Mouse (Mus musculus): ENCODE measurements around the gene Upb1. TPM values are rescaled to one million over a fixed set of nuclear protein-coding genes. Genes with fewer than 3 reads are reported as not detected.

The Upb1 gene
- total and polyA plus RNA-seq, 2 experiments from 2014 or later, result 0.26 to 1.4 TPM

- 86% methylated on average over 10 of the region's 10 CpGs for WGBS
- Histone ChIP-seq H3K27ac (no peak overlapping the region), H3K9me3 (ENCODE audit: low read length) (no peaks in the 10 kb centered on the region), H3K9ac (replicated peaks; ENCODE audit: low read length) (no peak overlapping the region), H3K4me2 (ENCODE audit: low read depth, low read length) (no peak overlapping the region), H3K4me1 (ENCODE audit: insufficient read depth, low read length) (no peaks in the 10 kb centered on the region), H3K27me3 (ENCODE audit: insufficient read depth, low read length) (no peaks in the 10 kb centered on the region), H3K4me3 (ENCODE audit: low read length) (no peak overlapping the region), H3K36me3 (ENCODE audit: insufficient read depth, low read length) (no peaks in the 10 kb centered on the region)
- DNase-seq (ENCODE audit: low spot score), result no peak
- no peak for ATAC-seq
- no peak for TF ChIP-seq CTCF (IDR thresholded peaks at IDR 0.05; ENCODE audit: low read depth)
These were observed 23.6 kb downstream of the Upb1 start for GRCm38 (mm10) chr10:75424498-75424901.

DNA sequence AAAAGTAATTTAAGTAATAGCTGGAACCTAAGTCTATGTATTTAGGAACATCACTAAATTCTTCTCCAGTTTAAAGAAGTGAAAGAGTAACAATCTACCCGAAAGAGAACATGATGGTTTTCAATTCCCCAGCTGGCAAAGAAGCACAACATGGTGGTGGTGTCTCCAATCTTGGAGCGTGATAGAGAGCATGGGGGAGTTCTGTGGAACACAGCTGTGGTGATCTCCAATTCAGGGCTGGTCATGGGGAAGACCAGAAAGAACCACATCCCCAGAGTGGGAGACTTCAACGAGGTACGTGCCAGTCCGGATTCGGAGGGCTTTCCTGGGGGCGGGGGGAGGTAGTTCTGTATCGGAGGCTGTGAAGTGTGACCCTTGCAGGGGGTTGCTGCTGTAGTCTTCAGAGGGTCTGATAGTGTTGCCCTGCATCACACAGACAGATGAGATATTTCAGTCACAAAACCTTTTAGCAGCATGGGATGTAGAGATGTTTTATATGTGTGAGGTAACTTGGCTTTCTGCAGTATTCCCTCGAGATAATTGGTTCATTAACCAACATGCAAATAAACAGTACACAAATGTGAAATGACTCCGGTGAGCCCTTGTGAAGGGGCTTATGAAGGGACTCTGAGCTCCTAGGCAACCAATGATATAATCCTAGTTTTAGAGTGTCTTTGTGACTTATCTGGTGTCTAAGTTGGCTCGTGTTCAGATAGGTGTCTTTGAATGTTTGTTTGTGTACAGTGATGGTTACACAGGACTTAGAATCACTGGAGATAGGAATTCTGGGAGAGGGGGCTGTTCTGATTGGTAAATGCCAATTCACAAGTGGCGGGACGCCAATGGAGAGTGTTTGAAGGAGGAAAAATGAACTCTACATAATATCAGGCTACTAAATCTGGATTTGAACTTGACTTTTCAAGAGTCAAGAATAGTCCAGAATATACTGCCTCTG is 27.4 kb downstream of the Upb1 start:
- no peak overlapping the region for H3K9ac ChIP-seq (replicated peaks; ENCODE audit: low read length)
- ATAC-seq (no peak), DNase-seq (ENCODE audit: low spot score) (no peak)
- 77% methylated on average over 13 of the region's 13 CpGs for WGBS
- H3K4me3 ChIP-seq (ENCODE audit: low read length), result no peak overlapping the region
- H3K27me3 ChIP-seq (ENCODE audit: insufficient read depth, low read length), result no peaks in the 10 kb centered on the region
- TF ChIP-seq CTCF (IDR thresholded peaks at IDR 0.05; ENCODE audit: low read depth), result no peak
- 0 out of 2 replicates have a peak, but pooled peaks cover 3% of the 10 kb centered on the region for H3K9me3 ChIP-seq (ENCODE audit: low read length)
- H3K4me1 ChIP-seq (ENCODE audit: insufficient read depth, low read length), result no peaks in the 10 kb centered on the region
- H3K27ac ChIP-seq, result no peak overlapping the region
- no peak overlapping the region for H3K4me2 ChIP-seq (ENCODE audit: low read depth, low read length)
- no peaks in the 10 kb centered on the region for H3K36me3 ChIP-seq (ENCODE audit: insufficient read depth, low read length)

GRCm38 (mm10) chr10:75429004-75429380 is 28.1 kb downstream of the Upb1 start:
- 0 out of 2 replicates have a peak, but pooled peaks cover 3% of the 10 kb centered on the region for H3K9me3 ChIP-seq (ENCODE audit: low read length)
- no peak overlapping the region for H3K4me3 ChIP-seq (ENCODE audit: low read length)
- no peak for TF ChIP-seq CTCF (IDR thresholded peaks at IDR 0.05; ENCODE audit: low read depth)
- H3K36me3 ChIP-seq (ENCODE audit: insufficient read depth, low read length), result no peaks in the 10 kb centered on the region
- H3K4me1 ChIP-seq (ENCODE audit: insufficient read depth, low read length), result no peaks in the 10 kb centered on the region
- 92% methylated on average over 6 of the region's 6 CpGs for WGBS
- H3K27me3 ChIP-seq (ENCODE audit: insufficient read depth, low read length), result no peaks in the 10 kb centered on the region
- no peak overlapping the region for H3K27ac ChIP-seq
- no peak overlapping the region for H3K9ac ChIP-seq (replicated peaks; ENCODE audit: low read length)
- DNase-seq (ENCODE audit: low spot score), result no peak
- H3K4me2 ChIP-seq (ENCODE audit: low read depth, low read length), result no peak overlapping the region
- ATAC-seq, result no peak

GRCm38 (mm10) chr10:75429522-75430146 is 28.7 kb downstream of the Upb1 start:
- H3K36me3 ChIP-seq (ENCODE audit: insufficient read depth, low read length), result no peaks in the 10 kb centered on the region
- H3K4me2 ChIP-seq (ENCODE audit: low read depth, low read length), result no peak overlapping the region
- no peaks in the 10 kb centered on the region for H3K4me1 ChIP-seq (ENCODE audit: insufficient read depth, low read length)
- 82% methylated on average over 7 of the region's 7 CpGs for WGBS
- DNase-seq (ENCODE audit: low spot score) (no peak), ATAC-seq (no peak)
- no peak for TF ChIP-seq CTCF (IDR thresholded peaks at IDR 0.05; ENCODE audit: low read depth)
- H3K9me3 ChIP-seq (ENCODE audit: low read length), result 0 out of 2 replicates have a peak, but pooled peaks cover 3% of the 10 kb centered on the region
- no peak overlapping the region for H3K9ac ChIP-seq (replicated peaks; ENCODE audit: low read length)
- no peak overlapping the region for H3K27ac ChIP-seq
- H3K27me3 ChIP-seq (ENCODE audit: insufficient read depth, low read length), result no peaks in the 10 kb centered on the region
- H3K4me3 ChIP-seq (ENCODE audit: low read length), result no peak overlapping the region

DNA sequence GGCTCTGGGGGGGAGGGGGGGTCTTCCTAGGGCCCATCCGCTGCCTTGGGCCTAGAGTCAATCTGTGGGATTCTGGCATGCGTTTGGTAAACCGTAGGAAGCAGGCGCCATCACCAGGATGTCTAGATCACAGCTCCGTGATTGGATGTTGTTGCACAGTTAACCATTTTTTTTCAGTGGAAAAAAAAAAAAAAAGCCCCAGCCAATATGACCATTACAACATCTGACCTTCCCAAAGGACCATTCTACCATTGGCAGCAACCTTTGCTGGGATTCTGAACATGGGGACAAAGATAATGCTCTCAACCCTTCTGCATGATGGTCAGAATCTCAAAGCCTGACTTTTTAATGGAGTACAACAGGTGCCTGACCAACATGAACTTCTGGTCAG is 29.2 kb downstream of the Upb1 start:
- no peak for DNase-seq (ENCODE audit: low spot score)
- Histone ChIP-seq H3K27ac (no peak overlapping the region), H3K4me3 (ENCODE audit: low read length) (no peak overlapping the region), H3K9me3 (ENCODE audit: low read length) (0 out of 2 replicates have a peak, but pooled peaks cover 3% of the 10 kb centered on the region), H3K36me3 (ENCODE audit: insufficient read depth, low read length) (no peaks in the 10 kb centered on the region), H3K4me1 (ENCODE audit: insufficient read depth, low read length) (no peaks in the 10 kb centered on the region), H3K4me2 (ENCODE audit: low read depth, low read length) (no peak overlapping the region), H3K27me3 (ENCODE audit: insufficient read depth, low read length) (no peaks in the 10 kb centered on the region), H3K9ac (replicated peaks; ENCODE audit: low read length) (no peak overlapping the region)
- TF ChIP-seq CTCF (IDR thresholded peaks at IDR 0.05; ENCODE audit: low read depth), result no peak
- WGBS, result 88% methylated on average over 5 of the region's 5 CpGs
- ATAC-seq, result no peak

DNA sequence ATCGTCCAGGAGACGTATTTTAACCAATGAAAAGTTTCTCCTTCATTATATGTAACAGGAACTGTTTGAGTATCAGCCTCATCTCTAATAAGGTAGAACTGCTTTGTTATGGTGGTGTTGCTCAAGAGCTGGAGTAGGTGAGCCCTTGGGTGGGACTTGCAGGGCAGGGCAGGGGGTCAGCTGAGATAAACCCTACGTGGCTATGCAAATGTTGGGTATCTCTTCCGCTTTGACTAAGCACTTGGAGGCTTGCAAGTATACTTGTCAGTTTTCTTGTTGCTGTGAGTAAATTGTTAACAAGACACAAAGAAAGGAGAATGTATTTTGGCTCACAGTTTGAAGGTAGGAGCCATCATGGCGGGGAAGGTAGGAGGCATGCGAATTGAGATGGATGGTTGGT is 29.7 kb downstream of the Upb1 start:
- no peak overlapping the region for H3K9ac ChIP-seq (replicated peaks; ENCODE audit: low read length)
- no peak overlapping the region for H3K4me3 ChIP-seq (ENCODE audit: low read length)
- DNase-seq (ENCODE audit: low spot score) (no peak), ATAC-seq (no peak)
- no peaks in the 10 kb centered on the region for H3K27me3 ChIP-seq (ENCODE audit: insufficient read depth, low read length)
- 0 out of 2 replicates have a peak, but pooled peaks cover 3% of the 10 kb centered on the region for H3K9me3 ChIP-seq (ENCODE audit: low read length)
- H3K27ac ChIP-seq, result no peak overlapping the region
- no peaks in the 10 kb centered on the region for H3K36me3 ChIP-seq (ENCODE audit: insufficient read depth, low read length)
- 94% methylated on average over 6 of the region's 6 CpGs for WGBS
- no peaks in the 10 kb centered on the region for H3K4me1 ChIP-seq (ENCODE audit: insufficient read depth, low read length)
- TF ChIP-seq CTCF (IDR thresholded peaks at IDR 0.05; ENCODE audit: low read depth), result no peak
- H3K4me2 ChIP-seq (ENCODE audit: low read depth, low read length), result no peak overlapping the region

Data from hindbrain, postnatal 0 days (tissue).